ENCODE assay signal across 15 mouse cellular contexts in the genomic region with DNA sequence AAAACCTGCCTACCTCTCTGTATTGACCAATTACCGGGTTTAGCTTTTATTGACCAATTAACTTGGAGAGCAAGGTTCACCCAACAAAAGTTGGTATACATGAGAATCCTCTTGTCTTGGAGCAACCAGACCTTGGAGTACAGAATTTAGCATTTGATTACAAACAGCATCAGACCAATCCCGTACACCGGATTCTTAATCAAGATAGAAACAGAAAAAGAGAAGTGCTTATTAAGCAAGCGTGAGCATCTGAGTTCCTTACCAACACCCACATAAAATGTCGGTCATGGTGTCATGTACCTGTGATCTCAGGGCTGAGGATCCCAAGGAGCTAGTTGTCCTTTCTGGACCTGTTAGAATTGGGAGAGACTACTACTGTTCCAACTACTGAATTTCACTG. TPM values are rescaled to one million over a fixed set of nuclear protein-coding genes. Genes with fewer than 3 reads are reported as not detected.
DNase-seq lines count a peak whose midpoint lies in the region; ATAC-seq lines count a peak whose summit lies in the region.
"Had no signal": no experiment of that assay in that cellular context is flagged by ENCODE, and none has a peak within 500 bp of the region (broad histone marks: within the 10 kb centered on the region; RNA-seq: fewer than 3 reads in every experiment).

No protein-coding gene starts in this region.

- ATAC-seq in megakaryocyte, adult 5-6 weeks (ENCODE audit: poor library complexity, severe bottlenecking), result peak; percentile 99
- ATAC-seq: forebrain, embryonic 15.5 days; inflammation-experienced regulatory T-cells, adult 6 months had no signal

- DNase-seq in lung, postnatal 36 days, result peak; percentile 26
- no peak for DNase-seq in lung, postnatal 4 days
- DNase-seq in MEL-GATA-1-ER (ENCODE audit: extremely low read depth, low read depth), result peak; percentile 4
- no peak for DNase-seq in urinary bladder, postnatal 36 days (ENCODE audit: low spot score in 2 of 2)
- DNase-seq in thymus, postnatal 25 days, result no peak
- no peak for DNase-seq in urinary bladder, postnatal 4 days (ENCODE audit: low spot score in 2 of 2)
- DNase-seq: adrenal gland, adult 2 months; adrenal gland, postnatal 25 days; cerebellum, adult 18-20 months; cerebellum, postnatal 10 days; embryo, embryonic 11 days; gastrocnemius, postnatal 10 days had no signal

RNA-seq across cellular contexts. Expression of a gene that starts 19.8 kb away (rescaled TPM):
- total RNA-seq in megakaryocyte, adult 5-6 weeks (2015), result 38.3 and 45.9 TPM in 2 replicates
- 25.0 TPM in 2 replicates for total RNA-seq in megakaryocyte, adult 5-6 weeks (2017)

Comparison
In these comparisons a context has a peak if more than half of its experiments do, and no peak if none do; other contexts are left out.
1. DNase-seq: peak in lung, postnatal 36 days (single experiment) and MEL-GATA-1-ER (single experiment); none in lung, postnatal 4 days (0 of 2), urinary bladder, postnatal 36 days (0 of 2), thymus, postnatal 25 days (single experiment) and urinary bladder, postnatal 4 days (0 of 2).